Mouse (Mus musculus) stomach, postnatal 0 days (tissue): ENCODE results near the gene Nt5c1a.

Experiments used
- CTCF ChIP-seq: IDR thresholded peaks from 2 replicates; pipeline ENCODE4 v1.5.1; 2016; ENCODE audit warnings: antibody characterized with exemption, low read depth, mild to moderate bottlenecking, moderate library complexity
- EP300 ChIP-seq: optimal IDR thresholded peaks from 2 replicates; pipeline ENCODE3; 2016; ENCODE audit warnings: antibody characterized with exemption

DNA sequence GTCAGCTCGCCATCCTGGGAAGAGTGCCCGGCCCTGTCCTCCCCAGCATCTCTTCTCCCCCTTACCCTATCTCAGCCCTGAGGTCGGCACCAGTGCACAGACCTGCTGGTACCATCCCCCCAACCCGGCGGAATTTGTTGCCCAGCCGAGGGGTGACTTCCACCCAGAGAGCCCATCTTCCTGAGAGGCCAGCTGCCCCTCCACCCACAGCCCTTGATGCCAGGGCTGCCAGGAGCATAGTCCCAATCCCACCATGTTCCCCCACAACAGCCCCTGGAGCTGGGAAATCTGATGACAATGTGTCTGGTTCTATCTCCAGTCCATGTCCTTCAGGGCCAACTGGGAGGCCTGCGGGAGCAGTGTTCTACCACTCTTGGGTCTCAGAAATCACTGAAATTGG is 44.9 kb downstream of the Nt5c1a start:
- TF ChIP-seq CTCF (no peak), EP300 (no peak)
